Mouse (Mus musculus): ENCODE results near the gene Ngb. TPM values are rescaled to one million over a fixed set of nuclear protein-coding genes. Genes with fewer than 3 reads are reported as not detected.

Gene Ngb
- polyA plus RNA-seq (2015; fragmentation: Nextera tagmentation; extraction: Ambion mirVana), result 0.50 TPM in 1 of 2 replicates, not detected in the other

DNA sequence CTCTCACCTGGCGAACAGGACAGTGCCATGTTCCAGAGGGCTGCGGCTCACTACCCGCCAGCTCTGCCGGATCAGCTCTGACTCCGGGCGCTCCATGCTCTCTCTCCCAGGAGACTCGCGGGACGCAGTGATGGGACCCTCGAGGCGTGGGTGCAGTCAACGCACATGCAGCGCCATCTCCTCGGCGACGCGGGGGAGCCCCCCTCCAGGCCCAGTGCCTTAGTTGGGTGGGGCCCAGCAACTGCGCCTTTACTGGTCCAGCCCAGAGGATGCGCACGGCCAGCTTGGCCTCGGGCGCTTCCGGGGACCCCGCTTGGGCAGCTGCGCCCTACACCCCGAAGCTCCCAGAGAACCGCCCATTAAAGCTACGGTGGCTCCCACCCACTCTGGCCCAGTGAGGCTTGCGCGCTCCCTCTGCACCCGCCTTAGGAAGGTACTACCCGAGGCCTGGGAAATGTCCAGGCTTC, at the start of gene Ngb:
Gene Ngb, minus strand, starts transcription at position 375 of the 467 bp plus-strand sequence.
- peak within 1 kb of the TSS; percentile 40 for H3K4me2 ChIP-seq (ENCODE audit: low read depth, low read length)
- no peaks in the 10 kb centered on the region for H3K9me3 ChIP-seq (replicated peaks; ENCODE audit: control insufficient read depth, low read length)
- H3K4me1 ChIP-seq (ENCODE audit: control insufficient read depth, insufficient read depth, low read length), result no peaks in the 10 kb centered on the region
- no peak within 1 kb of the TSS for H3K9ac ChIP-seq (ENCODE audit: low read length)
- H3K27me3 ChIP-seq (ENCODE audit: control insufficient read depth, insufficient read depth, low read length), result peaks cover 27% of the 10 kb centered on the region
- peak within 1 kb of the TSS; percentile 11 for H3K4me3 ChIP-seq (ENCODE audit: low read length)
- no peak within 1 kb of the TSS for H3K27ac ChIP-seq (ENCODE audit: low read length)
- no peaks in the 10 kb centered on the region for H3K36me3 ChIP-seq (ENCODE audit: control insufficient read depth, insufficient read depth)
- WGBS, result 5% methylated on average over 32 of the region's 32 CpGs
- no peak; the same call in 1 of the 2 replicates for ATAC-seq (replicated peaks; ENCODE audit: extremely low read depth, insufficient read depth, low FRiP score)

DNA sequence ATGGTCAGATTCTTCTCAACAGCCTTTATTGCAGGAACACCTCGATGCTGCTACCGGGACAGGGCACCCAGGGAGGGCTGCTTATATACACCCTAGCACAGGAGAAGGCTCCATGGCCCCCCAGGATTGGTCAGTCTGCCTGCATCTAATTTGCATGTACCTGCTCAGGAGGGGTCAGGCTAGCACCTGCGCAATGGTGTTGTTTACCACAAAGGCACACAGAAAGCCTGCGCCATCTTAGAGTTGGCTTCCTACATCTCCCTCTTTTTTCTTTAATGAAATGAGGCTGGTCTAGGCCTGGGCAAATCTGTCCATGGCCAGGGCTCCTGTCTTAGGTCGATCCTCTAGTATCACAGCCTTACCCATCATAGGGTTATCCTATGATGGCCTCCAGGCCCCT, 47.1 kb upstream of the Ngb start:
- no peaks in the 10 kb centered on the region for H3K27me3 ChIP-seq (ENCODE audit: control insufficient read depth, insufficient read depth, low read length)
- no peak overlapping the region for H3K27ac ChIP-seq (ENCODE audit: low read length)
- H3K36me3 ChIP-seq (ENCODE audit: control insufficient read depth, insufficient read depth), result no peaks in the 10 kb centered on the region
- H3K9ac ChIP-seq (ENCODE audit: low read length), result no peak overlapping the region
- WGBS, result over 99% methylated on average over 5 of the region's 5 CpGs
- H3K9me3 ChIP-seq (replicated peaks; ENCODE audit: control insufficient read depth, low read length), result peaks cover 4% of the 10 kb centered on the region
- no peak overlapping the region for H3K4me3 ChIP-seq (ENCODE audit: low read length)
- ATAC-seq (replicated peaks; ENCODE audit: extremely low read depth, insufficient read depth, low FRiP score), result no peak
- no peak overlapping the region for H3K4me2 ChIP-seq (ENCODE audit: low read depth, low read length)
- H3K4me1 ChIP-seq (ENCODE audit: control insufficient read depth, insufficient read depth, low read length), result peaks cover 13% of the 10 kb centered on the region

DNA sequence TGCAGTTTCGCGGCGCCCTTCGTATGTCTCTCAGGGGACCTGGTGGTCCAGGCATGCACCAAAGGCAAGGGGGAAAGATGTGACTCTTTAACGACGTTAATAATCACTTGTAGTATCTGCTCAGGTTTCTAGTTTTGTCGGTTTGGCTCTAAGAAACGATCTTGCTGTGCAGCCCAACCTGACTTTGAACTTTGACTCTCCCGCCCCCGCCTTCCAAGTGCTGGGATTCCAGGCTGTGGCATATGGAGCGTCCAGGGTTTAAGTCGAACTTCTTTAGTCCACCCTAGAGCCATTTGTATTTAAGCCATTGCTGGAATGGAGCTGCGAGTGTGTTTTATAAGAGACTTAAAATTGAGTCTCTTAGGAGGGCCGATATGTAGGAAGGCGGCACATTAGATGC, 45.8 kb upstream of the Ngb start:
- Histone ChIP-seq H3K4me3 (ENCODE audit: low read length) (peak overlapping the region; percentile 88), H3K9me3 (replicated peaks; ENCODE audit: control insufficient read depth, low read length) (peaks cover 4% of the 10 kb centered on the region), H3K27ac (ENCODE audit: low read length) (peak overlapping the region; percentile 95), H3K27me3 (ENCODE audit: control insufficient read depth, insufficient read depth, low read length) (no peaks in the 10 kb centered on the region), H3K4me1 (ENCODE audit: control insufficient read depth, insufficient read depth, low read length) (peaks cover 13% of the 10 kb centered on the region), H3K36me3 (ENCODE audit: control insufficient read depth, insufficient read depth) (no peaks in the 10 kb centered on the region), H3K9ac (ENCODE audit: low read length) (peak overlapping the region; percentile 83), H3K4me2 (ENCODE audit: low read depth, low read length) (peak overlapping the region; percentile 87)
- WGBS, result 15% methylated on average over 15 of the region's 15 CpGs
- ATAC-seq (replicated peaks; ENCODE audit: extremely low read depth, insufficient read depth, low FRiP score), result no peak

DNA sequence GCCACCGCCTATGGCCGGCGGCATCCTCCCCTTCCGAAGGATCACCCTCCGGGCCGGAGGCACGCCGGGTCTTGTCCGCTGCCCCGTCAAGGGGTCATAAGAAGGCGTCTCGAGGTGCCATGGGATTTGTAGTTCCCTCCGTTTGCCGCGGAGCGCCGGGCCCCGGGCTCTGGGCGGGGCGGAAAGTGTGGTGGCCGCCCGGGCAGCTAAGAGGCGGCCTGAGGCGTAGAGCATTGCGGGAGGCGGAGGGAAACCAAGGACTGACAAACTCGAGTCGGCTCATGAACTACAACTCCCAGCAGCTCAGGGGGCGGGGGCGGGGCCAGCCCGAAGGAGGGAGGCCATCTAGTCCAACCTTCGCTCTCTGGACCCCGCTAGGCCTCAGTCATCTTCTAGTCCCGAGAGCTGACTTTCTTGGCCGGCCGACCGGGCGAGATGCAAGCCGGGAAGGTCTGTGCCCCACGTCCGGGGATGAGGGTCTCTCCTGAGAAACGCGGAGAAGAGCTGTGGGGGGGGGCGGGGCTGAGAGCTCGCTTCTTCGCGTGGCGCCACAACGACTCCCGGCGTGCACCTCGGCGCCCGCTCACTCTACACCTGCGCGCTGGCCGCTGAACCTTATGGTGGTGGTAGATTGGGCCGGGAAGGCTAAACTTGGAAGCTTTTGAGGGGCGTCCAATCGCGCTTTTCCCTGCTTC, 45.2 kb upstream of the Ngb start, which contains the start of gene Pomt2:
Gene Pomt2, minus strand, starts transcription at position 574 of the 695 bp plus-strand sequence.
- Histone ChIP-seq H3K4me1 (ENCODE audit: control insufficient read depth, insufficient read depth, low read length) (peaks cover 13% of the 10 kb centered on the region), H3K9ac (ENCODE audit: low read length) (peak within 1 kb of the TSS; percentile 83), H3K4me3 (ENCODE audit: low read length) (peak within 1 kb of the TSS; percentile 88), H3K4me2 (ENCODE audit: low read depth, low read length) (peak within 1 kb of the TSS; percentile 87), H3K9me3 (replicated peaks; ENCODE audit: control insufficient read depth, low read length) (no peaks in the 10 kb centered on the region), H3K27me3 (ENCODE audit: control insufficient read depth, insufficient read depth, low read length) (no peaks in the 10 kb centered on the region), H3K36me3 (ENCODE audit: control insufficient read depth, insufficient read depth) (no peaks in the 10 kb centered on the region), H3K27ac (ENCODE audit: low read length) (peak within 1 kb of the TSS; percentile 95)
- peak; percentile 98 for ATAC-seq (replicated peaks; ENCODE audit: extremely low read depth, insufficient read depth, low FRiP score)
- under 1% methylated on average over 61 of the region's 61 CpGs for WGBS

DNA sequence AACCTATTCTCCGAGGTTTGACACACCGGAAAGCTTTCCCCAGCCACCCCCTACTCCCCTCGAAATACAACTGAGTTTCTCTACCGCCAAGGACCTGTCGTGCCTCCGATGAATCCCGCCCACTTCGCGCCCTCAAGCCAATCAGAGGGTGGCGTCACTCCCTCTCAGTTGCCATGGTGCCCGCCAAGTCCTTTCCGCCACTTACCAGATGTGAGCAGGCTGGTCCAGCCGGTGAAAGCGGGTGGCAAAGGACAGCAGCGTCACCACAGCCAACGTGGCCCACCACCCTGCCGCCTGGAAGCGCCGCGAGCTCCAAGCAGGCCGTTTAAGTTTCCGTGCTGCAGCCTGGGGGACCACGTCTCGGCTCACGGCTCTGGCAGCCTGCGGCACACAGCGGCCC, 44.6 kb upstream of the Ngb start, which contains the start of gene Gstz1:
Gene Gstz1, plus strand, starts transcription at position 200 of the 400 bp plus-strand sequence.
- peaks cover 13% of the 10 kb centered on the region for H3K4me1 ChIP-seq (ENCODE audit: control insufficient read depth, insufficient read depth, low read length)
- H3K27me3 ChIP-seq (ENCODE audit: control insufficient read depth, insufficient read depth, low read length), result no peaks in the 10 kb centered on the region
- peak within 1 kb of the TSS; percentile 87 for H3K4me2 ChIP-seq (ENCODE audit: low read depth, low read length)
- H3K4me3 ChIP-seq (ENCODE audit: low read length), result peak within 1 kb of the TSS; percentile 88
- peak within 1 kb of the TSS; percentile 95 for H3K27ac ChIP-seq (ENCODE audit: low read length)
- ATAC-seq (replicated peaks; ENCODE audit: extremely low read depth, insufficient read depth, low FRiP score), result peak; percentile 81
- H3K9ac ChIP-seq (ENCODE audit: low read length), result peak within 1 kb of the TSS; percentile 83
- 1% methylated on average over 24 of the region's 27 CpGs for WGBS
- no peaks in the 10 kb centered on the region for H3K36me3 ChIP-seq (ENCODE audit: control insufficient read depth, insufficient read depth)
- no peaks in the 10 kb centered on the region for H3K9me3 ChIP-seq (replicated peaks; ENCODE audit: control insufficient read depth, low read length)

DNA sequence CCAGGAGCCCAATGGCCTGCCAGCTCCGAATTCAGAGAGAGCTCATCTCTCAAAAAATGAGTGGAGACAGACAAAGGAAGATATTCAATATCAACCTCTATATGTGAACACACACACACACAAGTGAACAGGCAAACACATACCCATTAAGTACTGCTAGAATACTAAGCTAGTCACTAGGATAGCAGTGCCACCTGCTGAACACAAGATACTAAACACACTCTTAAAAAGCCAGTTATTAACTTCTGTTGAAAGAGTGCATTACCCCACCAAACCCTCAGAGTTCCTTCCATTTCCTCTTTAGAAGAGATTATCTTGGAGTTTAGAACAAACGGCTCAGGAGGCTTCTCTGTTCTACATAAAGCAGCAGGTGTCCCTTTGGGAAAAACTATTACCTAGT, 39.8 kb upstream of the Ngb start:
- ATAC-seq (replicated peaks; ENCODE audit: extremely low read depth, insufficient read depth, low FRiP score), result no peak
- Histone ChIP-seq H3K4me2 (ENCODE audit: low read depth, low read length) (no peak overlapping the region), H3K4me3 (ENCODE audit: low read length) (no peak overlapping the region), H3K36me3 (ENCODE audit: control insufficient read depth, insufficient read depth) (peaks cover 7% of the 10 kb centered on the region; the same call in 1 of the 2 replicates), H3K27ac (ENCODE audit: low read length) (no peak overlapping the region), H3K9ac (ENCODE audit: low read length) (no peak overlapping the region), H3K27me3 (ENCODE audit: control insufficient read depth, insufficient read depth, low read length) (no peaks in the 10 kb centered on the region), H3K9me3 (replicated peaks; ENCODE audit: control insufficient read depth, low read length) (no peaks in the 10 kb centered on the region), H3K4me1 (ENCODE audit: control insufficient read depth, insufficient read depth, low read length) (peaks cover 14% of the 10 kb centered on the region)
- WGBS, result 60% methylated on average over 2 of the region's 2 CpGs

DNA sequence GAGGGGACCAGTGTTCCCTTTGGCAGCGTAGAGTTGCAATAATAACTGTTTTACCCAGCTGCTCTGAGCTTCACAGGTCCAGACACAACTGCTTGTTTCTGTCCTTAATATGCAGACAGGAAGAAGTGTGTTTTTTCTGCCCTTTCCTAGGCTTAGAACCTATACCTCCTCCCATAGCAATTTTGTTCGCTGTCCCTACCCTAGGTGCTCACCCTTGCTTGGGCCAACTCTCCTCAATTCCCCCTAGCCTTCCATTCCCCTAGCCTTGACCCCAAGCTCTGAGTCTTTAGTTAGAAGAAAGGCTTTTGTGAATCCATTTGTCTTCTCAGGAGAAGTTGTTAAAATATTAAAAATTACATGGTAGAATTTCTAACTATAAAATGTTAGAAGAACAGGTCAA, 36.4 kb upstream of the Ngb start:
- H3K27ac ChIP-seq (ENCODE audit: low read length), result no peak overlapping the region
- H3K9ac ChIP-seq (ENCODE audit: low read length), result no peak overlapping the region
- no peak overlapping the region for H3K4me3 ChIP-seq (ENCODE audit: low read length)
- peaks cover 7% of the 10 kb centered on the region; the same call in 1 of the 2 replicates for H3K36me3 ChIP-seq (ENCODE audit: control insufficient read depth, insufficient read depth)
- H3K4me2 ChIP-seq (ENCODE audit: low read depth, low read length), result no peak overlapping the region
- H3K9me3 ChIP-seq (replicated peaks; ENCODE audit: control insufficient read depth, low read length), result no peaks in the 10 kb centered on the region
- H3K27me3 ChIP-seq (ENCODE audit: control insufficient read depth, insufficient read depth, low read length), result no peaks in the 10 kb centered on the region
- ATAC-seq (replicated peaks; ENCODE audit: extremely low read depth, insufficient read depth, low FRiP score), result no peak
- WGBS, result 71% methylated on average over 2 of the region's 2 CpGs
- H3K4me1 ChIP-seq (ENCODE audit: control insufficient read depth, insufficient read depth, low read length), result peaks cover 7% of the 10 kb centered on the region

DNA sequence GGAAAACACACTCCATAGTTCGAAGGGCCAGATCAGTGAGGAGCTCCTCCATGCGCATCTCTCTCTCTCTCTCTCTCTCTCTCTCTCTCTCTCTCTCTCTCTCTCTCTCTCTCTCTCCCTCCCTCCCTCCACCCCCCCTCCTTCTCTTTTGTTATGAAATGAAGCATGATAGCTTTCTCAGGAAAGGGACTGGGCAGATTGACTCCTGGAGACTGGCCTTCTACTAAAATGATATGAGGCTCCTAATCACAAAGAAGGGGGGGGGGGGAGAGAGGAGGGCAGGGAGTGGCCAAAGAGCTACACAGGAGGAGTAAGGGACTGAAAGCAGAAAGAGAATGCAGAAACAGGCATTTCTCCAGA, 36.0 kb upstream of the Ngb start:
- Histone ChIP-seq H3K9me3 (replicated peaks; ENCODE audit: control insufficient read depth, low read length) (no peaks in the 10 kb centered on the region), H3K4me1 (ENCODE audit: control insufficient read depth, insufficient read depth, low read length) (peaks cover 7% of the 10 kb centered on the region), H3K27me3 (ENCODE audit: control insufficient read depth, insufficient read depth, low read length) (no peaks in the 10 kb centered on the region), H3K9ac (ENCODE audit: low read length) (no peak overlapping the region), H3K36me3 (ENCODE audit: control insufficient read depth, insufficient read depth) (peaks cover 7% of the 10 kb centered on the region; the same call in 1 of the 2 replicates), H3K4me3 (ENCODE audit: low read length) (no peak overlapping the region), H3K27ac (ENCODE audit: low read length) (no peak overlapping the region), H3K4me2 (ENCODE audit: low read depth, low read length) (no peak overlapping the region)
- WGBS, result 80% methylated on average over 2 of the region's 2 CpGs
- ATAC-seq (replicated peaks; ENCODE audit: extremely low read depth, insufficient read depth, low FRiP score), result no peak

Data from heart, embryonic 16.5 days (tissue).